Mouse (Mus musculus) myocyte (in vitro differentiated cells): ENCODE data around the gene Usb1. TPM values are rescaled to one million over a fixed set of nuclear protein-coding genes. Genes with fewer than 3 reads are reported as not detected.

Source experiments
- H3K27me3 ChIP-seq: one replicate; pipeline ENCODE4 v1.6.1; 2011; ENCODE audit not compliant: control insufficient read depth, insufficient read depth, insufficient read length
- H3K36me3 ChIP-seq: one replicate; pipeline ENCODE4 v1.6.1; 2011; ENCODE audit not compliant: control insufficient read depth, insufficient read depth
- H3K4me2 ChIP-seq: one replicate; pipeline ENCODE4 v1.6.1; 2011; ENCODE audit warnings: low read depth, control low read depth
- H3K4me3 ChIP-seq: one replicate; pipeline ENCODE4 v1.5.1; 2011; ENCODE audit warnings: mild to moderate bottlenecking, control low read depth, moderate library complexity
- H3K79me2 ChIP-seq: one replicate; pipeline ENCODE4 v1.6.1; 2011; ENCODE audit not compliant: control insufficient read depth, insufficient read depth
- H3ac ChIP-seq: one replicate; pipeline ENCODE4 v1.6.1; 2011; ENCODE audit not compliant: control insufficient read depth, insufficient read length
- CEBPB ChIP-seq: IDR thresholded peaks from 2 replicates; pipeline ENCODE4 v1.6.1; 2011; ENCODE audit warnings: mild to moderate bottlenecking, moderate library complexity; ENCODE audit not compliant: poor library complexity, insufficient read depth, severe bottlenecking
- E2F4 ChIP-seq: IDR thresholded peaks from one replicate; pipeline ENCODE4 v1.6.1; 2011; ENCODE audit warnings: mild to moderate bottlenecking, control low read depth, moderate library complexity; ENCODE audit not compliant: insufficient read depth
- MAX ChIP-seq: IDR thresholded peaks from one replicate; pipeline ENCODE4 v1.6.1; 2011; ENCODE audit warnings: low read depth, mild to moderate bottlenecking, control low read depth
- MYOD1 ChIP-seq, 3 experiments: IDR thresholded peaks; one replicate each; pipeline ENCODE4 v1.6.1; 2011; ENCODE audit warnings: control low read depth in 2 of 3, low read depth in 2 of 3, mild to moderate bottlenecking in 2 of 3, moderate library complexity in 1 of 3; ENCODE audit not compliant: insufficient read length in 2 of 3, control insufficient read depth in 1 of 3
- MYOG ChIP-seq, 3 experiments: IDR thresholded peaks; one replicate each; pipeline ENCODE4 v1.6.1; 2011; ENCODE audit warnings: control low read depth in 2 of 3, low read depth in 2 of 3, mild to moderate bottlenecking in 2 of 3; ENCODE audit not compliant: insufficient read length in 2 of 3, control insufficient read depth in 1 of 3, insufficient read depth in 1 of 3
- POLR2A ChIP-seq: IDR thresholded peaks from one replicate; pipeline ENCODE4 v1.6.1; 2011; ENCODE audit warnings: low read depth, mild to moderate bottlenecking, control low read depth, moderate library complexity; ENCODE audit not compliant: insufficient read length
- POLR2AphosphoS2 ChIP-seq: IDR thresholded peaks from one replicate; pipeline ENCODE4 v1.6.1; 2011; ENCODE audit warnings: low read depth, control low read depth; ENCODE audit not compliant: insufficient read length
- REST ChIP-seq: IDR thresholded peaks from one replicate; pipeline ENCODE4 v1.6.1; 2011; ENCODE audit warnings: mild to moderate bottlenecking, control low read depth, moderate library complexity; ENCODE audit not compliant: insufficient read depth, insufficient read length
- SRF ChIP-seq: IDR thresholded peaks from one replicate; pipeline ENCODE4 v1.6.1; 2011; ENCODE audit warnings: low read depth; ENCODE audit not compliant: control insufficient read depth, insufficient read length
- TCF12 ChIP-seq: IDR thresholded peaks from one replicate; pipeline ENCODE4 v1.6.1; 2011; ENCODE audit warnings: mild to moderate bottlenecking, control low read depth; ENCODE audit not compliant: poor library complexity, insufficient read depth, severe bottlenecking
- TCF3 ChIP-seq: IDR thresholded peaks from one replicate; pipeline ENCODE4 v1.6.1; 2011; ENCODE audit warnings: low read depth, control low read depth; ENCODE audit not compliant: insufficient read length
- USF1 ChIP-seq: IDR thresholded peaks from one replicate; pipeline ENCODE4 v1.6.1; 2011; ENCODE audit warnings: low read depth, mild to moderate bottlenecking, control low read depth, moderate library complexity
- polyA plus RNA-seq: library from polyadenylated mRNA; unstranded; fragments of >200 nt; fragmentation: generic; extraction: Trizol; gene quantifications from one replicate; pipeline ENCODE4 v1.2.1, GENCODE M21; 2012; ENCODE audit warnings: missing spikeins

Gene Usb1
- polyA plus RNA-seq, 1 experiment, result 42.8 TPM

GRCm38 (mm10) chr8:95332437-95333199 is 534 bp downstream of the Usb1 start:
- Histone ChIP-seq H3K36me3 (peaks cover 16% of the 10 kb centered on the region), H3K4me3 (peak overlapping the region; percentile 78), H3K27me3 (no peaks in the 10 kb centered on the region), H3K4me2 (peak overlapping the region; percentile 91), H3K79me2 (peaks cover 37% of the 10 kb centered on the region), H3ac (peak overlapping the region; percentile 73)
- no peak for TF ChIP-seq TCF12
- TF ChIP-seq POLR2A, result no peak
- no peak for TF ChIP-seq SRF
- TF ChIP-seq USF1, result no peak
- TF ChIP-seq E2F4, result no peak
- no peak for TF ChIP-seq MYOG (IDR thresholded peaks at IDR 0.05; ENCODE audit: control insufficient read depth in 1 of 3, insufficient read depth in 1 of 3, insufficient read length in 2 of 3, low read depth in 2 of 3)
- no peak for TF ChIP-seq MYOD1 (IDR thresholded peaks at IDR 0.05; ENCODE audit: control insufficient read depth in 1 of 3, insufficient read length in 2 of 3, low read depth in 2 of 3)
- TF ChIP-seq MAX, result no peak
- TF ChIP-seq TCF3, result no peak
- no peak for TF ChIP-seq POLR2AphosphoS2
- no peak for TF ChIP-seq CEBPB

GRCm38 (mm10) chr8:95335706-95336105 is 3.6 kb downstream of the Usb1 start:
- H3K4me2 ChIP-seq, result peak overlapping the region; percentile 39
- H3K36me3 ChIP-seq, result peaks cover 22% of the 10 kb centered on the region
- TF ChIP-seq POLR2AphosphoS2 (no peak), MYOG (IDR thresholded peaks at IDR 0.05; ENCODE audit: control insufficient read depth in 1 of 3, insufficient read depth in 1 of 3, insufficient read length in 2 of 3, low read depth in 2 of 3) (no peak), TCF3 (no peak), E2F4 (no peak), MAX (no peak), CEBPB (no peak), TCF12 (no peak), SRF (no peak)
- H3K27me3 ChIP-seq, result no peaks in the 10 kb centered on the region
- H3ac ChIP-seq, result no peak overlapping the region
- H3K4me3 ChIP-seq, result no peak overlapping the region
- H3K79me2 ChIP-seq, result peaks cover 22% of the 10 kb centered on the region

GRCm38 (mm10) chr8:95336363-95336762 is 4.3 kb downstream of the Usb1 start:
- peak overlapping the region; percentile 39 for H3K4me2 ChIP-seq
- H3K27me3 ChIP-seq, result no peaks in the 10 kb centered on the region
- peaks cover 22% of the 10 kb centered on the region for H3K36me3 ChIP-seq
- TF ChIP-seq POLR2AphosphoS2, result no peak
- TF ChIP-seq MYOD1 (IDR thresholded peaks at IDR 0.05; ENCODE audit: control insufficient read depth in 1 of 3, insufficient read length in 2 of 3, low read depth in 2 of 3), result peak in 1 of 3 experiments; percentile 15
- H3ac ChIP-seq, result no peak overlapping the region
- H3K4me3 ChIP-seq, result no peak overlapping the region
- H3K79me2 ChIP-seq, result peaks cover 16% of the 10 kb centered on the region

GRCm38 (mm10) chr8:95341721-95342120 is 9.6 kb downstream of the Usb1 start:
- H3K4me3 ChIP-seq, result no peak overlapping the region
- no peaks in the 10 kb centered on the region for H3K79me2 ChIP-seq
- H3ac ChIP-seq, result no peak overlapping the region
- no peak overlapping the region for H3K4me2 ChIP-seq
- TF ChIP-seq MYOD1 (IDR thresholded peaks at IDR 0.05; ENCODE audit: control insufficient read depth in 1 of 3, insufficient read length in 2 of 3, low read depth in 2 of 3) (peak in 1 of 3 experiments; percentile 60), MYOG (IDR thresholded peaks at IDR 0.05; ENCODE audit: control insufficient read depth in 1 of 3, insufficient read depth in 1 of 3, insufficient read length in 2 of 3, low read depth in 2 of 3) (peak in 2 of 3 experiments; percentile 16 to 42), SRF (no peak), TCF12 (no peak)
- H3K27me3 ChIP-seq, result no peaks in the 10 kb centered on the region
- peaks cover 22% of the 10 kb centered on the region for H3K36me3 ChIP-seq

GRCm38 (mm10) chr8:95344668-95345067 is 12.6 kb downstream of the Usb1 start:
- H3ac ChIP-seq, result no peak overlapping the region
- no peaks in the 10 kb centered on the region for H3K79me2 ChIP-seq
- H3K36me3 ChIP-seq, result peaks cover 12% of the 10 kb centered on the region
- no peak overlapping the region for H3K4me2 ChIP-seq
- TF ChIP-seq POLR2A (no peak), CEBPB (no peak), TCF3 (no peak), USF1 (no peak), TCF12 (no peak), MYOG (IDR thresholded peaks at IDR 0.05; ENCODE audit: control insufficient read depth in 1 of 3, insufficient read depth in 1 of 3, insufficient read length in 2 of 3, low read depth in 2 of 3) (no peak), POLR2AphosphoS2 (no peak), REST (no peak), E2F4 (no peak), MYOD1 (IDR thresholded peaks at IDR 0.05; ENCODE audit: control insufficient read depth in 1 of 3, insufficient read length in 2 of 3, low read depth in 2 of 3) (no peak), MAX (no peak), SRF (no peak)
- no peaks in the 10 kb centered on the region for H3K27me3 ChIP-seq
- H3K4me3 ChIP-seq, result no peak overlapping the region
